Mouse (Mus musculus) cortical plate, adult 2 months (tissue): ENCODE results near the gene Lypla2.

Experiments
- CTCF ChIP-seq: fragments of 200-500 bp; IDR thresholded peaks from 2 replicates; pipeline ENCODE4 v1.5.1; 2011; ENCODE audit warnings: mild to moderate bottlenecking, control low read depth, low read length; ENCODE audit not compliant: insufficient read depth; ENCODE audit errors: extremely low read depth
- POLR2A ChIP-seq: fragments of 200-500 bp; IDR thresholded peaks from 2 replicates; pipeline ENCODE4 v1.6.1; 2011; ENCODE audit warnings: mild to moderate bottlenecking, low read length, control low read depth; ENCODE audit not compliant: insufficient read depth; ENCODE audit errors: extremely low read depth

DNA sequence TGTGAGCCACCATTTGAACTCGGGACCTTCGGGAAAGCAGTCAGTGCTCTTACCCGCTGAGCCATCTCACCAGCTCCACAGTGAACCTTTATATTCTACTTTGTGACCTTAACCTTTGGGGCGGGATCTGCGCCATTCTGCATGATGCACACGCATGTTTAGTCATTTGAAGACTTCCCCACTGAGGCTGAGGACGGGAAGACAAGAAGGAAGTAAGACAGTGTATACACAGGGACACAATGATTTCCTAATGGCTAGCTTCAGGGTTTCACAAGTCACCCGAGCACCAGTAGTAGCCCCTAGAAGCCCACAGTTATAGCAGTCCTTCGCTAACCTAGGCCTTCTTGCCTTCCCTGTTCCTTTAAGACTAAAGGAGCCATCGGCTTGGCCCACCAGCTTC is 26.7 kb downstream of the Lypla2 start:
- no peak for TF ChIP-seq CTCF
- no peak for TF ChIP-seq POLR2A
